Mouse (Mus musculus) heart, postnatal 0 days (tissue): ENCODE results near the gene Ajuba.

Experiments
- CTCF ChIP-seq: IDR thresholded peaks from 2 replicates; pipeline ENCODE4 v1.5.1; 2016; ENCODE audit warnings: antibody characterized with exemption, control low read depth, low read depth
- EP300 ChIP-seq: IDR thresholded peaks from 2 replicates; pipeline ENCODE4 v1.6.1; 2016; ENCODE audit warnings: antibody characterized with exemption, low read depth

GRCm38 (mm10) chr14:54601601-54602000 is 24.2 kb upstream of the Ajuba start:
- TF ChIP-seq CTCF, result no peak
- no peak for TF ChIP-seq EP300
